Mouse (Mus musculus) ES-Bruce4 (cell line): ENCODE data around the gene Eif4ebp2.

Experiments
- CTCF ChIP-seq: IDR thresholded peaks from one replicate; pipeline ENCODE4 v1.8.1; 2011; ENCODE audit warnings: low read depth, low read length
- EP300 ChIP-seq: IDR thresholded peaks from 2 replicates; pipeline ENCODE4 v1.6.1; 2011; ENCODE audit warnings: low read depth, low read length; ENCODE audit not compliant: insufficient read depth
- POLR2A ChIP-seq: IDR thresholded peaks from one replicate; pipeline ENCODE4 v1.8.1; 2011; ENCODE audit warnings: low read length; ENCODE audit not compliant: insufficient read depth

- no peak for TF ChIP-seq CTCF
- no peak for TF ChIP-seq POLR2A
- no peak for TF ChIP-seq EP300
These were observed 21.2 kb upstream of the Eif4ebp2 start for GRCm38 (mm10) chr10:61473640-61474039.
